Mouse (Mus musculus): ENCODE data around the gene Pax9. TPM values are rescaled to one million over a fixed set of nuclear protein-coding genes. Genes with fewer than 3 reads are reported as not detected.

The Pax9 gene
- polyA plus RNA-seq, 1 experiment: not detected

DNA sequence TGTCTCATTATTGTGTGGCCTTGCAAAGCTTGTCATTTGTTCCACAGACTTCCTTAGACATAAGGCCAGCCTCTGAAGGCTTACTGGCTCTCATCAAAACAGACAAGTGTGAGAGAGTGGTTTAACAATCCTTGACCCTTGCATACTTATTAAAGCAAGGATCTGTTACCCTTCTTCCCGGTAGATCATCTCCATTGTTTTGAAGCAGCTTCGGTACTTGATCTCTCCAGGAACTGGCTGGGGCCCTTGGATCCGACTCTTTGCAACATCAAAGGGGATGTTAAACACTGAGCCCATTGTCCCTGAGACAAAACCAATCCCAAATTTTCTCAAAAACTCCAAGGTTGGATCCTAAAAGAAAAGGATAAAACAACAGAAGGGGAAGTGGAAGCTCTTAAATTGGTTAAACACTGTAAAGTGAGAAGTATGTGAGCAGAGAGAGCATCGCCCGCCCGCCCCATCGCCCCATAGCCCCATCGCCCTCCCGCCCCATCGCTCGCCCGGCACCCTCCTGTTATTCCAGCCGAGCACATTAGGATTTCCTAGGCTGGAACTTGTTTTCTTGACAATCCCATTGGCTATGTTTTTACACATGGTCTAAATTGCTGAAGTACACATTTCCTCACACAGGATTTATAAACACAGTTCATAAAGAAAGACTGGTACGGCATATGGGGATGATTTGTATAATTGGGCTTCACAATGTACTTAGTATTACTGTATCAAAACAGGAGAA lies 26.6 kb downstream of the Pax9 start:
- Histone ChIP-seq H3K27ac (ENCODE audit: insufficient read depth, low read length) (no peak overlapping the region), H3K4me3 (ENCODE audit: extremely low read depth, insufficient read depth, insufficient read length) (no peak overlapping the region), H3K36me3 (ENCODE audit: control insufficient read depth, insufficient read depth, low read length) (no peaks in the 10 kb centered on the region), H3K27me3 (ENCODE audit: control insufficient read depth, insufficient read depth, low read length) (no peaks in the 10 kb centered on the region), H3K4me1 (ENCODE audit: control insufficient read depth, insufficient read depth, insufficient read length) (no peaks in the 10 kb centered on the region)
- TF ChIP-seq POLR2A (IDR thresholded peaks at IDR 0.05; ENCODE audit: low read depth, low read length) (no peak), CTCF (IDR thresholded peaks at IDR 0.05; ENCODE audit: extremely low read depth, insufficient read depth, insufficient read length, insufficient replicate concordance) (no peak)
- WGBS: 49% methylated on average over 14 of the region's 14 CpGs
- DNase-seq (ENCODE audit: low read depth in 1 of 2, low spot score in 2 of 2): no peak

GRCm38 (mm10) chr12:56718707-56719051 lies 27.1 kb downstream of the Pax9 start:
- 38% methylated on average over 6 of the region's 6 CpGs for WGBS
- no peak for TF ChIP-seq CTCF (IDR thresholded peaks at IDR 0.05; ENCODE audit: extremely low read depth, insufficient read depth, insufficient read length, insufficient replicate concordance)
- TF ChIP-seq POLR2A (IDR thresholded peaks at IDR 0.05; ENCODE audit: low read depth, low read length): no peak
- Histone ChIP-seq H3K27me3 (ENCODE audit: control insufficient read depth, insufficient read depth, low read length) (no peaks in the 10 kb centered on the region), H3K27ac (ENCODE audit: insufficient read depth, low read length) (no peak overlapping the region), H3K4me1 (ENCODE audit: control insufficient read depth, insufficient read depth, insufficient read length) (no peaks in the 10 kb centered on the region), H3K4me3 (ENCODE audit: extremely low read depth, insufficient read depth, insufficient read length) (no peak overlapping the region), H3K36me3 (ENCODE audit: control insufficient read depth, insufficient read depth, low read length) (no peaks in the 10 kb centered on the region)
- no peak for DNase-seq (ENCODE audit: low read depth in 1 of 2, low spot score in 2 of 2)

DNA sequence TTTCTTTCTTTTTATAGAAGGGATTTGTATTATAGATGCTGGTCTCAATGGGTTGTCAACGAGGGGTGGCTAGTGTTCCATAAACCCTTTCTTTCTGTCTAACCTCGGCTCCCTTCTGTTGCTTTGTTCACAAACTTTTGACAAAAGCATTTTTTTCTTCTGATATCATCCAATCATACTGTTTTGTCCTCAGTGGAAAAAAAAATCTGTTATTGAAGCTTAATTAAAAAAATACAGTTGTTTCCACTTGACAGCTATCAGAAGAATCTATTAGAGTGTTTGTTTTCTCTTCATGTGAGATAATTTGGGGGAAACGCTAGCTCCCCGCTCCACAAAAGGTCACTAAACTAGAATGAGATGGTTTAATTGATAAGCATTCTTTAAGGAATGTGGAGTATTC lies 36.1 kb downstream of the Pax9 start:
- no peak for DNase-seq (ENCODE audit: low read depth in 1 of 2, low spot score in 2 of 2)
- no peaks in the 10 kb centered on the region for H3K36me3 ChIP-seq (ENCODE audit: control insufficient read depth, insufficient read depth, low read length)
- H3K27me3 ChIP-seq (ENCODE audit: control insufficient read depth, insufficient read depth, low read length): no peaks in the 10 kb centered on the region
- H3K4me3 ChIP-seq (ENCODE audit: extremely low read depth, insufficient read depth, insufficient read length): no peak overlapping the region
- WGBS: 78% methylated on average over 4 of the region's 4 CpGs
- TF ChIP-seq CTCF (IDR thresholded peaks at IDR 0.05; ENCODE audit: extremely low read depth, insufficient read depth, insufficient read length, insufficient replicate concordance) (no peak), POLR2A (IDR thresholded peaks at IDR 0.05; ENCODE audit: low read depth, low read length) (no peak)
- H3K27ac ChIP-seq (ENCODE audit: insufficient read depth, low read length): no peak overlapping the region
- H3K4me1 ChIP-seq (ENCODE audit: control insufficient read depth, insufficient read depth, insufficient read length): no peaks in the 10 kb centered on the region

- no peaks in the 10 kb centered on the region for H3K27me3 ChIP-seq (ENCODE audit: control insufficient read depth, insufficient read depth, low read length)
- no peak for TF ChIP-seq POLR2A (IDR thresholded peaks at IDR 0.05; ENCODE audit: low read depth, low read length)
- TF ChIP-seq CTCF (IDR thresholded peaks at IDR 0.05; ENCODE audit: extremely low read depth, insufficient read depth, insufficient read length, insufficient replicate concordance): no peak
- H3K27ac ChIP-seq (ENCODE audit: insufficient read depth, low read length): no peak overlapping the region
- H3K4me1 ChIP-seq (ENCODE audit: control insufficient read depth, insufficient read depth, insufficient read length): no peaks in the 10 kb centered on the region
- no peak for DNase-seq (ENCODE audit: low read depth in 1 of 2, low spot score in 2 of 2)
- 96% methylated on average over 4 of the region's 4 CpGs for WGBS
- no peaks in the 10 kb centered on the region for H3K36me3 ChIP-seq (ENCODE audit: control insufficient read depth, insufficient read depth, low read length)
- H3K4me3 ChIP-seq (ENCODE audit: extremely low read depth, insufficient read depth, insufficient read length): no peak overlapping the region
Measured at GRCm38 (mm10) chr12:56737104-56737503, 45.5 kb downstream of the Pax9 start.

Other genes with a start within 250 kb of the Pax9 start
- not detected in 2 replicates for gene Nkx2-1, start 154.9 kb upstream of the Pax9 start, polyA plus RNA-seq (2012; rRNA removed)
- 0.08 TPM in 1 of 2 replicates, not detected in the other for gene Nkx2-9, start 78.5 kb upstream of the Pax9 start, polyA plus RNA-seq (2012; rRNA removed)

Measured in spleen, adult 2 months (tissue).